Mouse (Mus musculus): ENCODE measurements around the gene Shc2.

The Shc2 gene

GRCm38 (mm10) chr10:79578276-79578675, 59.4 kb downstream of the Shc2 start:
- no peak for DNase-seq

GRCm38 (mm10) chr10:79577376-79577775, 60.3 kb downstream of the Shc2 start:
- no peak for DNase-seq

- no peak for DNase-seq
Measured at GRCm38 (mm10) chr10:79575754-79576153, 62.0 kb downstream of the Shc2 start.

GRCm38 (mm10) chr10:79574796-79575195, 62.9 kb downstream of the Shc2 start:
- no peak for DNase-seq

GRCm38 (mm10) chr10:79574350-79574749, 63.4 kb downstream of the Shc2 start:
- no peak for DNase-seq

GRCm38 (mm10) chr10:79573611-79574010, 64.1 kb downstream of the Shc2 start:
- no peak for DNase-seq

- DNase-seq, result no peak
Measured at GRCm38 (mm10) chr10:79571314-79571713, 66.4 kb downstream of the Shc2 start.

GRCm38 (mm10) chr10:79569921-79570320, 67.8 kb downstream of the Shc2 start:
- no peak for DNase-seq

Data from lung, postnatal 14 days (tissue).